Mouse (Mus musculus) ZHBTc4 (cell line): ENCODE data around the gene St5.
A peak's percentile ranks its signal among the peaks of the same experiment; 100 is the strongest.

Experiments used
- DNase-seq: peaks from one replicate; pipeline ENCODE4 v3.0.0-alpha.2; 2011; ENCODE audit warnings: low read depth, low spot score

Gene St5

DNA sequence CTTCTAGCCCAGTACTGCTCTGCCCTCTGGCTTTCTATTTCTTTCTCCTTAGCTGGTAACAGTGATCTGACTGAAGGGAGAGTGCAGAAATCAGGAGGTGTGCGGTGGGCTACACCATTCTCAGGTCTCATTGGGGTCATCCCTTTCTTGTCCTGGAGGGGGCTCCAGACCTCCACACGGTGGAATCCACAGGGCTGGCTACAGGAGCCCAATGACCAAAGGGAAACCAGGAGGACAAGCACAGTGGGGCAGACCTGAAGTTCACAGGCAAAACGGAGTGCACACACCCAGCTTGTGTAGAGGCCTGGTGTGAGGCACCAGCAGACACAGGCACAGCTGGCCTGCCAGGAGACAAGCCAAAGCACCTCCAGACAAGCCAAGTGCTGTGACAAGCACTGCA lies 175.0 kb downstream of the St5 start:
- DNase-seq: peak; percentile 74

DNA sequence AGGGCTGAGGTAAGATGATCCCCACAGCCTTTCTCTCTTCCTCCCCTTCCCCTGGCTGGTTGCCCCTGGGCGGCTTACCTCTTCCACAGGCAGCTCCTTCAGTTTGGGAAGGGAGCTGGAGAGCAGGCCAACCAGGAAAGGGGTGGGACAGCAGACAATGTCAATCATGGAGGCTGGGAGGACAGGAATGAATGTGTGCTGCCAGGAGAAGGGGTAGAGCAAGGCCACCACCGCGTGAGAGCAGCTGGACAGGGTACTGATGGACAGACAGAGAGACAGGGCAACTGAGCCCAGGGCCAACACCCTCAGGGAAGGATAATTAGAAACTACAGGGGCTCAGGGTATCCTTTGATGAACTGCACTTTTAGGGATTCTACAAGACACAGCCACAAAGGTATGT lies 175.9 kb downstream of the St5 start:
- peak; percentile 52 for DNase-seq

GRCm38 (mm10) chr7:109525740-109526663 lies 177.4 kb downstream of the St5 start:
- DNase-seq: peak; percentile 50

GRCm38 (mm10) chr7:109524763-109525162 lies 178.6 kb downstream of the St5 start:
- peak; percentile 28 for DNase-seq

DNA sequence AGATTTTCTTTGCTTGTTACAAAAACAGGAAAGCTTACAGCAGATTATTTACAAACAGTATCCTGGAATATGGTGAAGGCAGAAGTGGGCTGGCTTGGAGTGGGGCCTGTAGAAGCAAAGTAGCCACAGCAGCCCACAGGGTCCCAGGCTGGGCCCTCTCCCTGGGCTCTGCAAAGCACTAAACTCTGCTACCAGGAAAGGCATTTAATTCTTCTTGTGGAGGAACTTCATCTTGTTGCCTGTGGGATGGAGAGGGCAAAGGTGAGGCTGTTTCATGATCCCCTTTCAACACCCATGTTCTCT lies 179.0 kb downstream of the St5 start:
- no peak for DNase-seq

GRCm38 (mm10) chr7:109523741-109524441 lies 179.5 kb downstream of the St5 start:
- peak; percentile 68 for DNase-seq

- DNase-seq: no peak
Measured at GRCm38 (mm10) chr7:109523304-109523703, 180.1 kb downstream of the St5 start.

GRCm38 (mm10) chr7:109522084-109522483 lies 181.3 kb downstream of the St5 start:
- peak; percentile 28 for DNase-seq

DNA sequence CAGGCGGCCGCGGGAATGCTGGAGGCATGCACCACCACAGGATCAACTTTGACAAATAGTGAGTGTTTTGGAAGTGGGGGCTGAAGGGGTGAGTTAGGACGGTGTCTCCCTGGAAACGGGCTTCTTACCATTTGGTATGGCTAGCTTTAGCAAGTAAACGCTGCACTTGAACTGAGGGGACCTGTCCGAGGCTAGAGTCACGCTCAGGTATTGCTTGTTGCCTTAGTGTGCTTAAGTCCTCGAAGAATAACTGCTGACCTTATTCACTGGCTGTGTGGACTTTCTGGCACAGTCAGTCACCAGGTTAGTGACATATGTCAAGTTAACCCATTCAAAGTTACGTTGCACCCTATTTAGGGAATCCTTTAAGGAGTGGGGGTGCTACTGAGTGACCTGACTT lies 183.5 kb downstream of the St5 start:
- peak; percentile 34 for DNase-seq

GRCm38 (mm10) chr7:109518838-109519696 lies 184.3 kb downstream of the St5 start, which contains the start of gene Rpl27a:
Rpl27a (plus strand) TSS chr7:109519147.
- peak; percentile 99 for DNase-seq

DNA sequence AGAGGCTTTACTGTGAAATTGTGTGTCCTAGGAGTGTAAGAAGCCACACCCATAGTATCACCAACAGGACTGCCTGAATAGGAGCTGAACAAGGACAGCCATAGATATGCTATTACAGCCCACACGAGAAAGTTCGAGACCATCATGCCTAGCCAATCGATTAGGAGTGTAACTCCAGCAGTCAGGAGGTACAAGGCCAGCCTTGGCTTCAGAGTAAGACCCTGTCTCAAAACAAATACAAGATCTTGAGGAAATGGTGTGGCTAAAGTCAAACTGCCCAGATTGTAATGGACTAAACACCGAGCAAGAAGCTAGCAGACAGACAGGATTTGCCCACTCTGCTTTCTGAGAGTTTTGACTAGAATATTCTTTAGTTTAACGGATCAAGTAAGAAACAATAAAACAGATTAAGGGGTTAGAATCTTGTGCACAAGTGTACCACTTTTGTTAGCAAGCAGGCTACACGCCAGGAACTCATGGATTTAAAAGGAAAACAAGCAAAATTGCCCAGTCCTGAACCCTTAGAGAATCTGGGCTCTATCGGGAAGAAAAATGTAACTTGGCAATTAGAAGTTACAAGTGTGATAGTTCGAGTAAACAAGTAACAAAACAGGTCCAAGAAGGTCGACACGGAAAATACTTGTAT lies 185.2 kb downstream of the St5 start:
- peak; percentile 79 for DNase-seq

DNA sequence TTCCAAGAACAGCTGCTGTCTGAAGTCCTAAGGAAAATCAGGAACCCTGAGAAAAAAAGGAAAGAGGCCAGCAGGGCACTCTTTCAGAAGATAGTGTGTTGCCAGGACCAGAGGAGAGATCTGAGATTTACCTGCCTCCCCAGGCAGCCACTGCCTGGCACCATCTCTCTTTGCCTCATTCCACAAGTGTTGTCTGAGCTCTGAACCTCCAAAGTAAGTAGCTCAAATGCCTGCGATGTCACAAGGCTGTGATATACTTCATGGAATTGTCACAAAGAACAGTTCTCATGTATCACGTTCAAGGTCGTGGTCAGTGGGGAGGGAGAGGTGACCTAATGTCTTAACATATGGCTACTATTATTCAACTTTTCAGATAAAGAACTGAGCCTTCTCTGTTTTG lies 186.9 kb downstream of the St5 start:
- DNase-seq: no peak

- DNase-seq: no peak
Measured at GRCm38 (mm10) chr7:109511838-109512237, 191.6 kb downstream of the St5 start.

DNA sequence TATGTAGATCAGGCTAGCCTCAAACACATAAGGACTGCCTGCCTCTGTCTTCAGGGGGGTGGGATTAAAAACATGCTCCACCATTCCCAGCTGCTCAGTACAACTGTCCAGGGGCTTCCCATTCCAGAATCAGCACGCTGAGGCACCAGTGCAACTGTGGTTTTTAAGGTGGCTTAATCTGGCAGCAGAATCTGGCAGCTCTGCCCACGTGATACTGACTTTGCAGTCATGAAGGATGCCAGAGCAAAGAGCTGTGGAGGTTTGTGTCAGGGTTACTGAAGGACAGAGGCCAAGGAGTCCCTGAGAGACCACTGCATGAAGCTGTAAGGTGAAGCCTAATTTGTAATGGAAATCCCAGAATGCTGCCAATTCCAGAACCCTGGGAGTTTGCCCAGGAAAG lies 192.6 kb downstream of the St5 start:
- no peak for DNase-seq

- no peak for DNase-seq
Measured at GRCm38 (mm10) chr7:109508034-109508433, 195.4 kb downstream of the St5 start, which contains the start of gene Trim66. Trim66 (minus strand) TSS chr7:109508134.

- peak; percentile 44 for DNase-seq
Measured at GRCm38 (mm10) chr7:109507572-109507971, 195.8 kb downstream of the St5 start.

DNA sequence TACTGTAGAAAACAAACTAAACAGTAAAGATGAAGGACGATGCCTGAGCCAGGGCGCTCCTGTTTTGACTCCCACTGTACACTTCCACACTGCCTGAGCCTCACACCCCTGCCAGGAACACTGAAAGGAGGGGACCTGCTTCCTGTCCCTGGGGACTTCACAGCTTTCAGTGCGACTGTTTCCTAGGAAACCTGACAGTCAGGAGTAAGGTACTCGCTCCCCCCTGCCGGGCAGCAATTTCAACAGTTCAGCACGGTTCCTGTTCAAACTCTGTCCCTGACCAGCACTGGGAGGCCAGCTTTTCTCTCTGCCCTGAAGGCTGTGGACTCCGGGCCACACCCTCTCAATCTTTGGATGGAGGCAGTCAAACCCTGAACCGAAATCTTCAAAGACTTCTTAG lies 196.3 kb downstream of the St5 start:
- peak; percentile 94 for DNase-seq

DNA sequence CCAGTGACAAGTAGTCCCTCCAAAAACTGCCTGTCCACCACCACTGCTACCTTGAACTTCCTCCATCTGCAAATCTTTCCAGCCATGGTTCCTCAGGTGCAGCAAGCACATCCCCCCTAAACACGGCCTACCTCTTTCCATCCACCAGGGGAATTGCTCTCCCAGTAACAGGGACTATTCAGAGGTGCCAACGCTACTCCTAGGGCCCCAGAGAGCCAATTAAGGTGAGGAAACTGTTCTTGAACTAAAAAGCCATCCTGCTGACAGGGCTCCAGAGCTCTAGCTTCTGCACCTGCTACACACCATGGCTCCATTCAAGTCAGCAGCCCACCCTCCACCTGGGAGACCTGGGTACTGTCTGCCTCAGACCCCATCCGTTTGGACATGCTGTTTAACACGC lies 205.9 kb downstream of the St5 start:
- DNase-seq: no peak

GRCm38 (mm10) chr7:109493319-109494316 lies 209.8 kb downstream of the St5 start:
- DNase-seq: no peak
